Mouse (Mus musculus) adipocyte (in vitro differentiated cells): ENCODE results near the gene Akap13.
A peak's percentile ranks its signal among the peaks of the same experiment; 100 is the strongest.

Experiments used
- DNase-seq: peaks from one replicate; pipeline ENCODE4 v3.0.0-alpha.2; 2016; ENCODE audit warnings: low spot score

Akap13 gene

GRCm38 (mm10) chr7:75455223-75456151 is at the start of gene Akap13:
Gene Akap13 (plus strand): TSS chr7:75455534.
- peak; percentile 95 for DNase-seq

- no peak for DNase-seq
These were observed 44.7 kb upstream of the Akap13 start for GRCm38 (mm10) chr7:75410641-75411040.

- DNase-seq = no peak
These were observed 44.1 kb upstream of the Akap13 start for GRCm38 (mm10) chr7:75411226-75411625.

GRCm38 (mm10) chr7:75412011-75412510 is 43.3 kb upstream of the Akap13 start:
- DNase-seq = no peak

GRCm38 (mm10) chr7:75412568-75412967 is 42.8 kb upstream of the Akap13 start:
- DNase-seq = no peak

- no peak for DNase-seq
These were observed 41.4 kb upstream of the Akap13 start for GRCm38 (mm10) chr7:75413903-75414302.

- DNase-seq = no peak
These were observed 41.0 kb upstream of the Akap13 start for GRCm38 (mm10) chr7:75414316-75414715.

GRCm38 (mm10) chr7:75415166-75415881 is 40.0 kb upstream of the Akap13 start:
- DNase-seq = no peak

GRCm38 (mm10) chr7:75415882-75416585 is 39.3 kb upstream of the Akap13 start:
- no peak for DNase-seq

GRCm38 (mm10) chr7:75420927-75421326 is 34.4 kb upstream of the Akap13 start:
- DNase-seq = no peak

- no peak for DNase-seq
These were observed 31.2 kb upstream of the Akap13 start for GRCm38 (mm10) chr7:75424121-75424520.

- DNase-seq = peak; percentile 93
These were observed 28.0 kb upstream of the Akap13 start for GRCm38 (mm10) chr7:75427322-75427721.

GRCm38 (mm10) chr7:75428913-75429312 is 26.4 kb upstream of the Akap13 start:
- no peak for DNase-seq

- no peak for DNase-seq
These were observed 24.8 kb upstream of the Akap13 start for GRCm38 (mm10) chr7:75430550-75430949.

- DNase-seq = no peak
These were observed 24.3 kb upstream of the Akap13 start for GRCm38 (mm10) chr7:75431043-75431442.

- DNase-seq = no peak
These were observed 23.3 kb upstream of the Akap13 start for GRCm38 (mm10) chr7:75432046-75432445.

GRCm38 (mm10) chr7:75436413-75437174 is 18.7 kb upstream of the Akap13 start:
- no peak for DNase-seq

- no peak for DNase-seq
These were observed 15.8 kb upstream of the Akap13 start for GRCm38 (mm10) chr7:75439570-75439969.

- DNase-seq = no peak
These were observed 15.1 kb upstream of the Akap13 start for GRCm38 (mm10) chr7:75440241-75440640.

GRCm38 (mm10) chr7:75441947-75442346 is 13.4 kb upstream of the Akap13 start:
- DNase-seq = no peak

GRCm38 (mm10) chr7:75456152-75456888 is 986 bp downstream of the Akap13 start:
- DNase-seq = peak; percentile 60
